Mouse (Mus musculus): ENCODE measurements around the gene Cnot9. TPM values are rescaled to one million over a fixed set of nuclear protein-coding genes. Genes with fewer than 3 reads are reported as not detected.
A peak's percentile ranks its signal among the peaks of the same experiment; 100 is the strongest.
"Not testable (repeated sequence)": the region's sequence is repeated elsewhere in the genome, so short reads cannot be mapped to it uniquely, and the experiment has no call there.

The Cnot9 gene
- 31.7 and 33.6 TPM in 2 replicates for polyA plus RNA-seq (2015; fragmentation: Nextera tagmentation; extraction: Ambion mirVana)

DNA sequence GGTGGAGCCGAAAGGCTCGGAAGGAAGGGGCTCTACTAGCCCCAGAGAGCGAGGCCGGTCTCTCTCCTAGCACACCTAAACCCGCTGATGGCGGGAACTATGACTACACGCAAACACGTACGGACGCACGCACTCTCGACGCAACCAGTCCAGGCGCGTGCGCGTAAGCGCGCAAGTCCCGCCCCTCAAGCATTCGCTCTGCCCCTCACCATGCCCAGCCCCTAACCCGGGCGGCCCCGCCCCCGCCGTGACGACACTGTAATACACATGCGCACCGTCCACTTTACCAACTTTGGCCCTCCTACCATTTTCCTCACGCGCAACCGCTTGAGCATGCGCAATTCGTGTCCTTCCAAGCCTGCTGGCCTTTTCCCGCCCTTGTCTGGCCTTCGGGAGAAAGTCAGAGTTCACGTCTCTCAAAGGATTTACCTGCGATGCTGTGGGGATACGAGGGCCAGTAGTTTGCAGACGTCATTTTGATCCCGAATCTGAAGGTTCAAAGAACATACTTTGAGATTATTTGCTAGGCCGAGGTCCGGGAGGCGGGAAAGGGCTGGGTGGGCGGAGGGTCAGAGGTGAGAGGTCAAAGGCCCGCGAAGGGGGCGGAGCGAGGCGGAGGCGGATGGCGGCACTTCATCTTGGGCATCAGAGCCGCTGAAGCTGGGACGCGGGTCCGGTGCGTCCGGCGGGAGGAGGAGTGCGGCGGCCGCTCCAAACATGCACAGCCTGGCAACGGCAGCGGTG, at the start of gene Cnot9:
TSS of gene Cnot9 (plus strand) at position 338 of the 744 bp plus-strand sequence.
- Histone ChIP-seq H3K9me3 (no peaks in the 10 kb centered on the region), H3K4me3 (peak within 1 kb of the TSS; percentile 83), H3K4me2 (peak within 1 kb of the TSS; percentile 92), H3K4me1 (peaks cover 41% of the 10 kb centered on the region), H3K27me3 (replicated peaks) (no peaks in the 10 kb centered on the region), H3K9ac (peak within 1 kb of the TSS; percentile 93), H3K36me3 (peaks cover 13% of the 10 kb centered on the region), H3K27ac (replicated peaks) (peak within 1 kb of the TSS; percentile 94)
- under 1% methylated on average over 63 of the region's 64 CpGs for WGBS
- ATAC-seq (ENCODE audit: extremely low read depth, insufficient number of reproducible peaks, low FRiP score, low TSS enrichment): peak; percentile 99

DNA sequence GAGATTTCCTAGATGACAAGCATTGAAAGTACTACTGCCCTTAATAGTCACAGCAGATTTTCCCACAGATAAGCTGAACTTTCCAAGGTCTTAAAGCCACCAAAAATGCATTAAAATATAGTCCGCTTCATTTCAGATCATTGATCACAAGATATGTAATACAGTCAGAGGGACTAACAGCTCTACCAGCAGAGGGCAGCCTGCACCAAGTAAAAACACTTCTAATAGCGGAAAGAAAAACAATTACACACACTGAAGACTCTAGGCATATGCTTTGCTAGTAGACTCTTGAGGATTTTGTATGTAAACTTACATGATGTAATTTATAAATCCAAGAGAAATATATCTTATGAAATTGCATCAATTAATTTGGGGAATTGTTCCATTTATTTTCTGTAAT, 45.6 kb upstream of the Cnot9 start:
- 77% methylated on average over 2 of the region's 2 CpGs for WGBS
- H3K4me3 ChIP-seq: no peak overlapping the region
- no peaks in the 10 kb centered on the region for H3K27me3 ChIP-seq (replicated peaks)
- H3K36me3 ChIP-seq: peaks cover 76% of the 10 kb centered on the region
- no peak overlapping the region for H3K9ac ChIP-seq
- no peak overlapping the region for H3K4me2 ChIP-seq
- no peaks in the 10 kb centered on the region for H3K4me1 ChIP-seq
- H3K9me3 ChIP-seq: no peaks in the 10 kb centered on the region
- H3K27ac ChIP-seq (replicated peaks): no peak overlapping the region
- no peak for ATAC-seq (ENCODE audit: extremely low read depth, insufficient number of reproducible peaks, low FRiP score, low TSS enrichment)

DNA sequence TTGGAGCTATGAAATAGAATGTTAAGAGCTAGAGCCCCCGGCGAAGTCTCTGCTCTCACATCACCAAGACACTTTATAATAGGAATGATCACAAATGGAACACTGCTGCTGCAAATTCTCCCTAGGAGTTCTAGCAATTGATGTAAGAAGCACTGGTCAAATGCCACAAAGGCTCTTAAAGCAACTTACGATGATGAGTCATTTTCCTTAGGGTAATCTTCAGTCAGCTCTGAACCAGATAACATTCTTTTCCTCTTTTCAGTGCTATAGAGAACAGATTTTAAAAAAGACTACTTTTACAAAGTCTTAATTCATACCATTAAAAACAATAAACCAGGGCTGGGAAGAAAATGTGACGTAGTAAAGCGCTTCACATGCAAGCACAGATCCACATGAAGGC, 20.1 kb upstream of the Cnot9 start:
- H3K9me3 ChIP-seq: no peaks in the 10 kb centered on the region
- H3K4me1 ChIP-seq: no peaks in the 10 kb centered on the region
- peaks cover 85% of the 10 kb centered on the region for H3K36me3 ChIP-seq
- no peak overlapping the region for H3K4me2 ChIP-seq
- no peak for ATAC-seq (ENCODE audit: extremely low read depth, insufficient number of reproducible peaks, low FRiP score, low TSS enrichment)
- H3K27me3 ChIP-seq (replicated peaks): no peaks in the 10 kb centered on the region
- 91% methylated on average over 5 of the region's 5 CpGs for WGBS
- no peak overlapping the region for H3K4me3 ChIP-seq
- H3K27ac ChIP-seq (replicated peaks): no peak overlapping the region
- no peak overlapping the region for H3K9ac ChIP-seq

DNA sequence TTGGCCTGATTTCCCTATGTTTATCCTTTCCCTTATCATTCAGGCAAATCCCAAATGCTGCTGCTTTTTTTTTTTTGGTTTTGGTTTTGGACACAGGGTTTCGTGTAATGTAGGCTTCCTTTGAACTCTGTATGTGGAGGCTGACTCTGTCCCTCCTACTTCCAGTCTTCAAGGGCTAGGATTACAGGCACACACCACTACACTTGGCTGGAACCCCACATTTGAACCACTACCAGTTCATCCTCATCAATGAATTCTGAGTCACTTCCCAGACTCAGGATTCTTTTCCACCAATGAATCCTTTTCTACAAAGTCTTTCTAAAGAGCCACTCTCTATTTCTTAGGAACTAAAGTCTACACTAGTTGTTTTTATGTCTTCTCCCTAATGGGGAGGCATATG, 4.8 kb upstream of the Cnot9 start:
- Histone ChIP-seq H3K4me3 (no peak overlapping the region), H3K9ac (no peak overlapping the region), H3K27ac (replicated peaks) (no peak overlapping the region), H3K36me3 (peaks cover 16% of the 10 kb centered on the region; the same call in 1 of the 2 replicates), H3K9me3 (no peaks in the 10 kb centered on the region), H3K4me2 (no peak overlapping the region), H3K4me1 (peaks cover 11% of the 10 kb centered on the region), H3K27me3 (replicated peaks) (no peaks in the 10 kb centered on the region)
- ATAC-seq (ENCODE audit: extremely low read depth, insufficient number of reproducible peaks, low FRiP score, low TSS enrichment): no peak
- WGBS: 72% methylated on average over 1 of the region's 1 CpGs

DNA sequence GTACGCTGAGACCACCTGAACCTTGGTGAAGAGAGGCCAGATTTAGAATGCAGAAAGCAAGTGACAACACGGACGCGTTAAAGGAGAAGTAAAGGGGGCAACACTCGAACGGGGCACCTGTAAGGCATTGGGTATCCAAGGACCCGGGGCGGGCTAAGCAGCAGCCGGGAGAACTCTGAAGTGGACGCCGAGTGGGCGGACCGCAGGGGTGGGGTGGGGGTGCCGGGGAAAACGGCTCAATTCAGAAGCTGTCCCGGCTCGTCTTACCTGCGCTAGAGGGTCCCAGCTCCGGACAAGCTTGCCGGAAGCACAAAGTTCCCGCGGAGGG, 501 bp upstream of the Cnot9 start:
- Histone ChIP-seq H3K9me3 (no peaks in the 10 kb centered on the region), H3K4me3 (peak overlapping the region; percentile 83), H3K9ac (peak overlapping the region; percentile 93), H3K27ac (replicated peaks) (peak overlapping the region; percentile 70; the same call in 1 of the 2 replicates), H3K36me3 (peaks cover 10% of the 10 kb centered on the region; the same call in 1 of the 2 replicates), H3K4me2 (peak overlapping the region; percentile 92), H3K27me3 (replicated peaks) (no peaks in the 10 kb centered on the region), H3K4me1 (peaks cover 41% of the 10 kb centered on the region)
- under 1% methylated on average over 22 of the region's 22 CpGs for WGBS
- peak; percentile 30 for ATAC-seq (ENCODE audit: extremely low read depth, insufficient number of reproducible peaks, low FRiP score, low TSS enrichment)

DNA sequence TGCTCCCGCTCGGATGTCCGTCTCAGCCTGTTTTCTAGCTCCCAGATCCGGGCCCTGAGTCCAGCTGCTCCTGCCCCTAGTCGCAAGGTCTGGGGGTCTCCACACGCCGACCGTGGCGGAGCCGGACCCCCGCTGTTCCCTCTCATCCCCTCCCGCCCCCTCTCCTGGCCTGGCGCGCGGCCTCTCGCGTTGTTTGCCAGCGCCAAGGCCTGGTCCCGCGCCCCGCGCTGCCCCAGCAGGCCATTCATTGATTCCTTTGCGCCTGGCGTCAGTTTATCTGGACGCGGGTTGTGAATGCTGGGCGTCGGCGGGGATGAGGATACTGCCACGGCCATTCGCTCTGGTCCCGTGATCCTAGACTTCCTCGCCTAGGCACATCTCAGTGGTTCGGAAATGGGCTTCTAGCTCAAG, 618 bp downstream of the Cnot9 start:
- WGBS: 1% methylated on average over 34 of the region's 34 CpGs
- peaks cover 17% of the 10 kb centered on the region for H3K36me3 ChIP-seq
- H3K27ac ChIP-seq (replicated peaks): peak overlapping the region; percentile 94
- no peak for ATAC-seq (ENCODE audit: extremely low read depth, insufficient number of reproducible peaks, low FRiP score, low TSS enrichment)
- H3K4me2 ChIP-seq: peak overlapping the region; percentile 83
- H3K9ac ChIP-seq: peak overlapping the region; percentile 93
- peak overlapping the region; percentile 83 for H3K4me3 ChIP-seq
- no peaks in the 10 kb centered on the region for H3K9me3 ChIP-seq
- no peaks in the 10 kb centered on the region for H3K27me3 ChIP-seq (replicated peaks)
- H3K4me1 ChIP-seq: peaks cover 41% of the 10 kb centered on the region

DNA sequence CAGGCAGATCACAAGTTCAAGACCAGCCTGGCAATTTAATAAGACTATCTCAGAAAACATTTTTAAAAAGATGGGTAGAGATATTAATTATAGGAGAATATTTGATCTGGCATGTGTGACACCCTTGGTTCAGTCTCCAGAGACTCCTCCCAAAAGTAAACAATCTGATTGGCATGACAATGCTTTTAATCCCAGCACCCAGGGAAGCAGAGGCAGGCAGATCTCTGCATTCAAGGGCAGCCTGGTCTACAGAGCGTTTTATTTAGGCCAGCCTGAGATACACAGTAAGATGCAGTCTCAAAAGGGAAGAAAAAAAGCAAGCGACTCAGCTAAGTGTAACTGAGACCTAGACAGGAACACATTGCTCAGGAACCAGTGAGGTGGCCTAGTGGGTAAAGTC, 1.9 kb downstream of the Cnot9 start:
- no peak for ATAC-seq (ENCODE audit: extremely low read depth, insufficient number of reproducible peaks, low FRiP score, low TSS enrichment)
- H3K4me3 ChIP-seq: peak overlapping the region; percentile 83; the same call in 1 of the 2 replicates
- peak overlapping the region; percentile 93 for H3K9ac ChIP-seq
- peak overlapping the region; percentile 83 for H3K4me2 ChIP-seq
- H3K36me3 ChIP-seq: peaks cover 23% of the 10 kb centered on the region
- H3K27me3 ChIP-seq (replicated peaks): no peaks in the 10 kb centered on the region
- no peaks in the 10 kb centered on the region for H3K9me3 ChIP-seq
- H3K4me1 ChIP-seq: peaks cover 41% of the 10 kb centered on the region
- 95% methylated on average over 2 of the region's 2 CpGs for WGBS
- no peak overlapping the region for H3K27ac ChIP-seq (replicated peaks)

DNA sequence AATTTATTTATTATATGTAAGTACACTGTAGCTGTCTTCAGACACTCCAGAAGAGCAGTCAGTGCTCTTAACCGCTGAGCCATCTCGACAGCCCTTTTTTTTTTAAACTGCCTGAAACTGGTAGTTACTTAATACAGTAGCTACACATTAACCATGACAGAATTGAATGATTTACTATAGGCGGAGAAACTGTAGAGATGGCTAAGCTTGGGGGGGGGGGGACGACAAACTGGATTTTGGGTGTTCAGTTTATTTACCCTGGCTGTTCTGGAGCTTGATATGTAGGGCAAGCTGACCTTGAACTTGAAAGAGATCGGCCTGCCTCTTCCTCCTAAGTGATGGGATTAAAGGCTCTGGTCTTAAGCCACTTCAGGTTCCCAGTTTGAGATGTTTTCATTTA, 5.4 kb downstream of the Cnot9 start:
- ATAC-seq (ENCODE audit: extremely low read depth, insufficient number of reproducible peaks, low FRiP score, low TSS enrichment): no peak

DNA sequence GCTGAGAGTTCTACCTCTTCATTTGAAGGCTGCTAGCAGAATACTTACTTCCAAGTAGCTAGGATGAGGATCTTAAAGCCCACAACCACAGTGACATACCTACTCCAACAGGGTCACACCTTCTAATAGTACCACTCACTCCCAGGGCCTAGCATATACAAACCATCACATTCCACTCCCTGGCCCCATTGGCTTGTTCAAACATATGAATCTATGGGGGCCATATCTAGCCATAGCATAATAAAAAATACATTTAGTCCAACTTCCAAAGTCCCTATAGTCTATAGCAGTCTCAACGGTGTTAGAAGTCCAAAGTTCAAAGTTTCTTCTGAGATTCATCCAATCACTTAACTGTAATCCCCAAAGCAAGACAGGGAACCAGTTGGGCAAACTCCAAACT, 7.1 kb downstream of the Cnot9 start:
- H3K27ac ChIP-seq (replicated peaks); H3K9me3 ChIP-seq; H3K27me3 ChIP-seq (replicated peaks); H3K4me2 ChIP-seq; H3K9ac ChIP-seq; ATAC-seq (ENCODE audit: extremely low read depth, insufficient number of reproducible peaks, low FRiP score, low TSS enrichment); H3K4me3 ChIP-seq: not testable (repeated sequence)
- 97% methylated on average over 1 of the region's 1 CpGs for WGBS
- Histone ChIP-seq H3K36me3 (peaks cover 40% of the 10 kb centered on the region), H3K4me1 (peaks cover 18% of the 10 kb centered on the region)

More for the DNA sequence above, 5.4 kb downstream of the Cnot9 start:
- Histone ChIP-seq H3K27ac (replicated peaks) (no peak overlapping the region), H3K9ac (no peak overlapping the region), H3K36me3 (peaks cover 35% of the 10 kb centered on the region), H3K4me3 (no peak overlapping the region), H3K9me3 (no peaks in the 10 kb centered on the region), H3K4me2 (no peak overlapping the region), H3K4me1 (peaks cover 30% of the 10 kb centered on the region), H3K27me3 (replicated peaks) (no peaks in the 10 kb centered on the region)
- WGBS: 94% methylated on average over 5 of the region's 5 CpGs

DNA sequence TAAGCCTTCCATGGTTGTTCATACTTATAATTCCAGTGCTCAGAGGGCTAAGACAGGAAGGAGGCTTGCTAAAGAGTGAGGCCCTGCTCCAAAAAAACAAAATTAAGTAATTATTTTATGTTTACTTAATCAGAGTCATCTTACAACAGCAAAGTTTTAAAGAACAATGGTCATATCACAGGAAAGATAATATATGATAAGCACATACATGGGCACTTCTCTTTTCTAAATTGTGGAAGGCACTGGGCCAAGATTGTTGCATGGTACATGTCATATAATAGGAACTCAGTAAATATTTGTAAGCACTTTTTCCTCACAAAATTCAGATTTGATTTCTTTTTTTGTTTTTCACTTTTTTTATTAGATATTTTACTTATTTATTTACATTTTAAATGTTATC, 14.0 kb downstream of the Cnot9 start:
- Histone ChIP-seq H3K4me1 (no peaks in the 10 kb centered on the region), H3K27ac (replicated peaks) (no peak overlapping the region), H3K27me3 (replicated peaks) (no peaks in the 10 kb centered on the region), H3K9ac (no peak overlapping the region), H3K9me3 (no peaks in the 10 kb centered on the region), H3K36me3 (peaks cover 69% of the 10 kb centered on the region), H3K4me2 (no peak overlapping the region), H3K4me3 (no peak overlapping the region)
- ATAC-seq (ENCODE audit: extremely low read depth, insufficient number of reproducible peaks, low FRiP score, low TSS enrichment): no peak

DNA sequence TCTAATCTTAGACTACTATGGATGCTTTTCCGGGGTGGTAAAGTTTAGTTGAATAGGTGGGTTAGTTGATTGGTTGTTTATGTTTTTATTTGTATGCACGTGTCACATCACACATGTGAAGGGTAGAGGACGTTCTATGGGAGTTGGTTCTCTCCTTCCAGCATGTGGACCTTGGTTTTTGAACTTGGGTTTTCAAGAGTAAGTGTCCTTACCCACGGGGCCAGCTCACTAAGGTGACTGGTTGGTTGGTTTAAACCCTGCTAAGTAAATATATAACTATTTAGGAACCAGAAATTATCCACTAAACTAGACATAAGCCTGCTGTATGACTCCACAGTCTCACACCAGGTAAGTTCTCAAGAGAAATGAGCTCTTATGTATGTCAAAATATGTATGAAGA, 18.9 kb downstream of the Cnot9 start:
- H3K4me1 ChIP-seq: no peaks in the 10 kb centered on the region
- no peak overlapping the region for H3K27ac ChIP-seq (replicated peaks)
- H3K9ac ChIP-seq: no peak overlapping the region
- no peak overlapping the region for H3K4me3 ChIP-seq
- ATAC-seq (ENCODE audit: extremely low read depth, insufficient number of reproducible peaks, low FRiP score, low TSS enrichment): no peak
- no peak overlapping the region for H3K4me2 ChIP-seq
- H3K27me3 ChIP-seq (replicated peaks): no peaks in the 10 kb centered on the region
- H3K36me3 ChIP-seq: peaks cover 96% of the 10 kb centered on the region
- 85% methylated on average over 4 of the region's 4 CpGs for WGBS
- H3K9me3 ChIP-seq: no peaks in the 10 kb centered on the region

DNA sequence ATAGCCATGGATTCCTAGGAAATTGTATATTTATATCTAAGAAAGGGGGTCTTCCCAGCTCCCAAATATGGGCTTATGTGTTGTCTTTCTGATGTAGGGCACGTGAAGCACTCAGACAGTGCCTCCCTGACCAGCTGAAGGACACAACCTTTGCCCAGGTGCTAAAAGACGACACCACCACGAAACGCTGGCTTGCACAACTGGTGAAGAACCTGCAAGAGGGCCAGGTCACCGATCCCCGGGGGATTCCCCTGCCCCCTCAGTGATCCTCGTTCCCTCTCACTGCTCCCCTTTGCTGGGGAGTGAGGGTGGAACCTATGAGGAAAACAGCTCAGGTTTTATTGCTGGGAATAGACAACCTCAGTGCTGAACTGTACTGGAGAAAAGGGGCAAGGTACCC, 22.7 kb downstream of the Cnot9 start:
- peaks cover 93% of the 10 kb centered on the region for H3K36me3 ChIP-seq
- no peak for ATAC-seq (ENCODE audit: extremely low read depth, insufficient number of reproducible peaks, low FRiP score, low TSS enrichment)

More for the DNA sequence above, 22.7 kb downstream of the Cnot9 start:
- no peak overlapping the region for H3K27ac ChIP-seq (replicated peaks)
- H3K27me3 ChIP-seq (replicated peaks): no peaks in the 10 kb centered on the region
- H3K4me3 ChIP-seq: no peak overlapping the region
- H3K4me1 ChIP-seq: no peaks in the 10 kb centered on the region
- no peak overlapping the region for H3K4me2 ChIP-seq
- WGBS: 93% methylated on average over 7 of the region's 7 CpGs
- H3K9me3 ChIP-seq: no peaks in the 10 kb centered on the region
- H3K9ac ChIP-seq: no peak overlapping the region
